Mouse (Mus musculus): ENCODE data around the gene Fancl.

DNA sequence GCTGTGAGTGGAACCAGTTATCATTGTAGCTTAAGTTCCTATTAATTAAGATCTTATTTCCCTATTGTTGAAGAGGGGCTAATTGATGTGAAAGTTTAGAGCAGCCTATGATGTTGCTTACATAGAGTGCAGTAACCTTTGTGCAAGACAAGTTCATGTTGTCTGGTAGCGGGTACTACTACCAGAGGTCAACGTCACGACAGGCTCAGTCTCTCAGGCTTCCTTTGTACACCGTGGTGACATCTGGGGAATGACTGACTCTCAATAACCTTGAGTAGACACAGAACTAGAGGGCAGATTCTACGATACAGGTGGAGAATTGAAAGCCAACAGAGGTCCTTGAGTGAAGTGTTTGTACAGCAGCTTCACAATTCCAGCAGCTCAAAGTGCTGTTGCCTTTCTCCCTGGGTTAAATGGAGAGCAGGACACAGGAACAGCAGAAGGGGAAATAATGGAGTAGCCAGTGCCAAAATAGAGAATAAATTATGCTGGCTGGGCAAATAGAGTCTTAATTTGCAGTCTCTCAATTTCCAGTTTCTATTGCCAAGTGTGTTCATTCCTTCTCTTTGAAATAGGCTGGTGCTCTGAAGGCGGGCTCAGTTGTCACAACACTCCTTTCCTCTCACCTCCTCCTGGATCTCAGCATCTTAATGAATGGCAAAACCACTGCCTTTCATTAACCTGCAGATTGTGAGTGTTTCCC lies 91.3 kb downstream of the Fancl start:
- TF ChIP-seq FOSL1 (IDR thresholded peaks at IDR 0.05; ENCODE audit: insufficient read depth, low read length, poor library complexity, severe bottlenecking): no peak
- TF ChIP-seq USF1 (IDR thresholded peaks at IDR 0.05; ENCODE audit: low read depth): no peak
- no peak for TF ChIP-seq CTCF (IDR thresholded peaks at IDR 0.05; ENCODE audit: control insufficient read depth, insufficient read depth, insufficient read length)
- no peak for TF ChIP-seq MYOG (IDR thresholded peaks at IDR 0.05; ENCODE audit: control insufficient read depth, extremely low read depth, insufficient read length)
- no peak for TF ChIP-seq MYOD1 (IDR thresholded peaks at IDR 0.05; ENCODE audit: control insufficient read depth, insufficient read length, low read depth)
- no peak for TF ChIP-seq CEBPB (IDR thresholded peaks at IDR 0.05; ENCODE audit: low read depth)

Measured in C2C12 (cell line).